Mouse (Mus musculus) hindbrain, postnatal 0 days (tissue): ENCODE results near the gene Hist3h2a. TPM values are rescaled to one million over a fixed set of nuclear protein-coding genes. Genes with fewer than 3 reads are reported as not detected.

Experiments used
- ATAC-seq: fragments of 200-750 bp; cut with Nextera tagmentation; 2 replicates; pipeline ENCODE4 v1.8.0; 2017; ENCODE audit warnings: mild to moderate bottlenecking, moderate TSS enrichment, moderate library complexity
- DNase-seq: peaks from one replicate; pipeline ENCODE4 v3.0.0-alpha.2; 2015; ENCODE audit warnings: low spot score
- H3K27ac ChIP-seq: fragments of 300-500 bp; sonication (generic); 2 replicates; pipeline ENCODE4 v1.5.1; 2014; ENCODE audit warnings: mild to moderate bottlenecking
- H3K27me3 ChIP-seq: fragments of 300-500 bp; sonication (generic); 2 replicates; pipeline ENCODE4 v1.6.1; 2014; ENCODE audit warnings: low read length, mixed read lengths; ENCODE audit not compliant: insufficient read depth
- H3K36me3 ChIP-seq: fragments of 300-500 bp; sonication (generic); 2 replicates; pipeline ENCODE4 v1.6.1; 2014; ENCODE audit warnings: low read length, mixed read lengths; ENCODE audit not compliant: insufficient read depth
- H3K4me1 ChIP-seq: fragments of 300-500 bp; sonication (generic); 2 replicates; pipeline ENCODE4 v1.6.1; 2014; ENCODE audit warnings: antibody characterized with exemption, low read length, mixed read lengths; ENCODE audit not compliant: insufficient read depth
- H3K4me2 ChIP-seq: fragments of 300-500 bp; sonication (generic); 2 replicates; pipeline ENCODE4 v1.6.1; 2014; ENCODE audit warnings: low read depth, mild to moderate bottlenecking, low read length, moderate library complexity, mixed read lengths
- H3K4me3 ChIP-seq: fragments of 300-500 bp; sonication (generic); 2 replicates; pipeline ENCODE4 v1.5.1; 2014; ENCODE audit warnings: low read length
- H3K9ac ChIP-seq: fragments of 300-500 bp; sonication (generic); replicated peaks from 2 replicates; pipeline ENCODE4 v1.6.1; 2014; ENCODE audit warnings: mild to moderate bottlenecking, low read length, moderate library complexity, mixed read lengths
- H3K9me3 ChIP-seq: fragments of 300-500 bp; sonication (generic); 2 replicates; pipeline ENCODE4 v1.6.1; 2016; ENCODE audit warnings: low read length, mixed read lengths
- CTCF ChIP-seq: IDR thresholded peaks from 2 replicates; pipeline ENCODE4 v1.5.1; 2016; ENCODE audit warnings: antibody characterized with exemption, control low read depth, low read depth
- WGBS: fragments of 180-500 bp; shearing (Covaris S2); extraction: QIAGEN DNeasy Blood & Tissue Kit; methylation state at CpG from one replicate; pipeline ENCODE4 v1.1.7; 2014; 5-methylcytosine and 5-hydroxymethylcytosine counted together
- polyA plus RNA-seq: library from polyadenylated mRNA; unstranded; fragments of >200 nt; fragmentation: Nextera tagmentation; extraction: Ambion mirVana; gene quantifications from 2 replicates; pipeline ENCODE4 v1.2.1, GENCODE M21; 2015
- total RNA-seq: library from RNA; depleted of rRNA; stranded (reverse); fragments of >200 nt; gene quantifications from 2 replicates; pipeline ENCODE4 v1.2.3, GENCODE M21; 2014

The Hist3h2a gene
- total and polyA plus RNA-seq, 2 experiments from 2014 or later: 49.6 to 236 TPM

DNA sequence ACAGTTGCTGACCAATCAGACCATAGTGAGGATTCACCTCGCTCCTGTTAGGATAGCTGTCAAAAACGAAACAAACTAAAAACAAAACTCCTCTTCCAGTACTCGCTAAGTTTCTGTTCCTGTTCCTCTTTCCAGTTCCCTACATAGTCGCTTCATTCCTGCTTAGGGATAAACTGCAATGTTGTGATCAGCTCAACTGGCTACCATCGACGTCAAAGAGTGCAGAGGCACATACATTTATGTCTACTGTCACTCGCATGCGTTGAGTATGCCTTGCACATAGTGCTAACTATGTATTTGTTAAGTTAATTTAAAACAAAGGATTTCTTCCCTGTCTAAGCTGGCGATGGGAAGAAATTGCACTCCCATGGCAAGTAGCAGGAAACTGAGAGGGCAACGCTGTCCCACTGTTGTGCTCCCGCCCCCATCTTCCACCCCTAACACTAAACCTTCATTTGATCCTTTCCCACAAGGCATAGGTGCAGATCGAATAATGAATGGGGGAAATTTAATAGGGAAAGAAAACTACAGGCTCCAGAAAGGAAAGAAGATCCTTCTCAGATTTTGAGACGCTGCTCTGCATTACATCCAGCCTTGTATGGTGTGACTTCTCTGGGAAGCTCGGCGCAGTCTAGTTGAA is 4.8 kb downstream of the Hist3h2a start:
- H3K4me3 ChIP-seq: peak overlapping the region; percentile 48
- TF ChIP-seq CTCF: no peak
- DNase-seq: no peak
- H3K4me2 ChIP-seq: peak overlapping the region; percentile 78
- no peaks in the 10 kb centered on the region for H3K27me3 ChIP-seq
- peak overlapping the region; percentile 77 for H3K27ac ChIP-seq
- no peaks in the 10 kb centered on the region for H3K36me3 ChIP-seq
- WGBS: 33% methylated on average over 15 of the region's 15 CpGs
- peak overlapping the region; percentile 57 for H3K9ac ChIP-seq
- no peaks in the 10 kb centered on the region for H3K9me3 ChIP-seq
- no peak for ATAC-seq
- H3K4me1 ChIP-seq: peaks cover 17% of the 10 kb centered on the region

- Histone ChIP-seq H3K9me3 (no peaks in the 10 kb centered on the region), H3K27me3 (no peaks in the 10 kb centered on the region), H3K9ac (peak overlapping the region; percentile 57), H3K4me1 (peaks cover 17% of the 10 kb centered on the region), H3K27ac (peak overlapping the region; percentile 77), H3K4me3 (peak overlapping the region; percentile 48), H3K4me2 (peak overlapping the region; percentile 78), H3K36me3 (no peaks in the 10 kb centered on the region)
- ATAC-seq (peak; percentile 92), DNase-seq (peak; percentile 90)
- peak; percentile 57 for TF ChIP-seq CTCF
- under 1% methylated on average over 40 of the region's 40 CpGs for WGBS
Observed at GRCm38 (mm10) chr11:58959921-58960465, 5.5 kb downstream of the Hist3h2a start.

GRCm38 (mm10) chr11:58961364-58962177 is 7.1 kb downstream of the Hist3h2a start:
- H3K4me2 ChIP-seq: no peak overlapping the region
- no peak for ATAC-seq
- WGBS: 68% methylated on average over 48 of the region's 50 CpGs
- H3K27me3 ChIP-seq: no peaks in the 10 kb centered on the region
- no peak overlapping the region for H3K27ac ChIP-seq
- no peak for TF ChIP-seq CTCF
- H3K36me3 ChIP-seq: no peaks in the 10 kb centered on the region
- no peak overlapping the region for H3K9ac ChIP-seq
- no peak overlapping the region for H3K4me3 ChIP-seq
- peak; percentile 47 for DNase-seq
- peaks cover 15% of the 10 kb centered on the region for H3K4me1 ChIP-seq
- no peaks in the 10 kb centered on the region for H3K9me3 ChIP-seq

- Histone ChIP-seq H3K4me1 (0 out of 2 replicates have a peak, but pooled peaks cover 3% of the 10 kb centered on the region), H3K9me3 (no peaks in the 10 kb centered on the region), H3K4me3 (no peak overlapping the region), H3K27me3 (no peaks in the 10 kb centered on the region), H3K4me2 (no peak overlapping the region), H3K27ac (no peak overlapping the region), H3K9ac (no peak overlapping the region; the same call in 1 of the 2 replicates), H3K36me3 (no peaks in the 10 kb centered on the region)
- ATAC-seq: no peak
- WGBS: 37% methylated on average over 17 of the region's 17 CpGs
- no peak for TF ChIP-seq CTCF
- DNase-seq: no peak
Observed at GRCm38 (mm10) chr11:58963543-58963942, 9.1 kb downstream of the Hist3h2a start.

GRCm38 (mm10) chr11:58964216-58964615 is 9.7 kb downstream of the Hist3h2a start:
- WGBS: 87% methylated on average over 7 of the region's 7 CpGs
- 0 out of 2 replicates have a peak, but pooled peaks cover 3% of the 10 kb centered on the region for H3K4me1 ChIP-seq
- no peak overlapping the region for H3K4me3 ChIP-seq
- no peak overlapping the region for H3K9ac ChIP-seq
- H3K27me3 ChIP-seq: no peaks in the 10 kb centered on the region
- no peaks in the 10 kb centered on the region for H3K36me3 ChIP-seq
- ATAC-seq: no peak
- no peaks in the 10 kb centered on the region for H3K9me3 ChIP-seq
- no peak overlapping the region for H3K27ac ChIP-seq
- no peak for DNase-seq
- no peak overlapping the region for H3K4me2 ChIP-seq
- no peak for TF ChIP-seq CTCF

GRCm38 (mm10) chr11:58965001-58965760 is 10.7 kb downstream of the Hist3h2a start:
- H3K36me3 ChIP-seq: no peaks in the 10 kb centered on the region
- no peaks in the 10 kb centered on the region for H3K9me3 ChIP-seq
- no peak for TF ChIP-seq CTCF
- H3K27ac ChIP-seq: no peak overlapping the region
- 45% methylated on average over 12 of the region's 12 CpGs for WGBS
- H3K4me2 ChIP-seq: no peak overlapping the region
- no peak for ATAC-seq
- H3K27me3 ChIP-seq: no peaks in the 10 kb centered on the region
- no peak overlapping the region for H3K9ac ChIP-seq
- DNase-seq: no peak
- H3K4me3 ChIP-seq: no peak overlapping the region
- H3K4me1 ChIP-seq: no peaks in the 10 kb centered on the region
